Mouse (Mus musculus) midbrain, embryonic 15.5 days (tissue): ENCODE measurements around the gene Timm10b. TPM values are rescaled to one million over a fixed set of nuclear protein-coding genes. Genes with fewer than 3 reads are reported as not detected.

Experiments
- ATAC-seq: fragments of 200-750 bp; cut with Nextera tagmentation; replicated peaks from 2 replicates; pipeline ENCODE4 v1.8.0; 2017; ENCODE audit warnings: moderate TSS enrichment
- H3K27ac ChIP-seq: fragments of 300-500 bp; sonication (generic); 2 replicates; pipeline ENCODE4 v1.5.1; 2015; ENCODE audit warnings: mild to moderate bottlenecking, inconsistent platforms
- H3K27me3 ChIP-seq: fragments of 300-500 bp; sonication (generic); replicated peaks from 2 replicates; pipeline ENCODE4 v1.6.1; 2015; ENCODE audit warnings: inconsistent platforms
- H3K36me3 ChIP-seq: fragments of 300-500 bp; sonication (generic); replicated peaks from 2 replicates; pipeline ENCODE4 v1.6.1; 2015; ENCODE audit warnings: inconsistent platforms
- H3K4me1 ChIP-seq: fragments of 300-500 bp; sonication (generic); 2 replicates; pipeline ENCODE4 v1.6.1; 2015; ENCODE audit warnings: inconsistent platforms
- H3K4me2 ChIP-seq: fragments of 300-500 bp; sonication (generic); 2 replicates; pipeline ENCODE4 v1.6.1; 2015; ENCODE audit warnings: inconsistent platforms, mild to moderate bottlenecking, moderate library complexity
- H3K4me3 ChIP-seq: fragments of 300-500 bp; sonication (generic); 2 replicates; pipeline ENCODE4 v1.5.1; 2015; ENCODE audit warnings: mild to moderate bottlenecking, inconsistent platforms
- H3K9ac ChIP-seq: fragments of 300-500 bp; sonication (generic); 2 replicates; pipeline ENCODE4 v1.6.1; 2015; ENCODE audit warnings: mild to moderate bottlenecking, inconsistent platforms
- H3K9me3 ChIP-seq: fragments of 300-500 bp; sonication (generic); 2 replicates; pipeline ENCODE4 v1.6.1; 2016; ENCODE audit warnings: inconsistent platforms
- WGBS: fragments of 180-500 bp; shearing (Covaris S2); methylation state at CpG from one replicate; pipeline ENCODE4 v1.1.7; 2015; ENCODE audit warnings: mixed read lengths; 5-methylcytosine and 5-hydroxymethylcytosine counted together
- polyA plus RNA-seq: library from polyadenylated mRNA; unstranded; fragments of >200 nt; fragmentation: Nextera tagmentation; extraction: Ambion mirVana; gene quantifications from 2 replicates; pipeline ENCODE4 v1.2.1, GENCODE M21; 2015

Gene Timm10b
- polyA plus RNA-seq, 1 experiment from 2014 or later: 127 TPM

DNA sequence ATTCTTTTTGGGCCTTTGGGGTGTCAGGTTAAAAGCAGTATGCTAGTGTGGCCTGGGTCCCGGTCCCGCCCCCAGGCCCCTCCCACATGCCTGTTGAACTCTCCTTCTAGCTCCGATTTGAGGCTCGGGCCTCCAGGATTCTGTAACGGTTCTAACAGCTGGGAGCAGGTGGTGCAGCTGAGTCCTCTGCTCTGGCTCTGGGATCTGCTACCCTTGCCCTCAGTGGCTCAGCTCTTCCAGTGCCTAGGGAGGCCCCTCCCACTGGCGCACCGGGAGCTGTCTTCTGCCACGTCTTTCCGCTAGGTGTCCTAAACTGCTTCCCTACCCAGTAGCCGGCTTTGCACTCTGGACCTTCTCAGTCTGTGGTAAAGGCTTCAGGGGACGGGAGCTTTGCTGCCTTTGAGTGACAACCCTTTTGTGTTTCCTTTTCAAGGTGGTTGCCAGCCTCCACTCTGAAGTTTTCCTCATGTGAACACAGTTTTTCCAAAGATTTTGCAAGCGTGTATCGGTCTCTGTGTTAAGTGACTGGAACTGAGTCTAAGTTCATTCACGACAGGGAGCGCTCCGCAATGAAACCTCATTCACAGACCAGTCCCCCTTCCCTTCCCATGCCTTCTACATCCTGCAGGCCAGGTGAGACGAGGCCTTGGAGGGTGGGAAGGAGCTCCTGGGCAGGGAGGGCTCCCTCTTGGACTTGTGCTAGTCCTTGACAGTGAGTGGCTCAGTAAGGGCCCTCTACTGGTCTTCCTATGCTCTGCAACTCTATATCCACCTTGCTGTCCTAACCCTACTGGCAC, 11.0 kb downstream of the Timm10b start, which contains the start of gene Dnhd1:
TSS of gene Dnhd1 (plus strand) at position 189 of the 797 bp plus-strand sequence.
- Histone ChIP-seq H3K9ac (peak within 1 kb of the TSS; percentile 35), H3K27ac (0 out of 2 replicates have a peak within 1 kb of the TSS, but pooled peaks have one; percentile 38), H3K36me3 (no peaks in the 10 kb centered on the region), H3K9me3 (no peaks in the 10 kb centered on the region), H3K4me1 (peaks cover 9% of the 10 kb centered on the region), H3K4me2 (peak within 1 kb of the TSS; percentile 78), H3K4me3 (peak within 1 kb of the TSS; percentile 41), H3K27me3 (no peaks in the 10 kb centered on the region)
- peak; percentile 93 for ATAC-seq
- 2% methylated on average over 17 of the region's 17 CpGs for WGBS

- Histone ChIP-seq H3K9ac (no peak overlapping the region), H3K4me3 (no peak overlapping the region), H3K4me2 (peak overlapping the region; percentile 24), H3K27ac (no peak overlapping the region), H3K36me3 (no peaks in the 10 kb centered on the region), H3K9me3 (no peaks in the 10 kb centered on the region), H3K4me1 (no peaks in the 10 kb centered on the region), H3K27me3 (no peaks in the 10 kb centered on the region)
- peak; percentile 90 for ATAC-seq
- WGBS: 8% methylated on average over 13 of the region's 13 CpGs
Measured at GRCm38 (mm10) chr7:105685541-105686197, 45.8 kb downstream of the Timm10b start.

DNA sequence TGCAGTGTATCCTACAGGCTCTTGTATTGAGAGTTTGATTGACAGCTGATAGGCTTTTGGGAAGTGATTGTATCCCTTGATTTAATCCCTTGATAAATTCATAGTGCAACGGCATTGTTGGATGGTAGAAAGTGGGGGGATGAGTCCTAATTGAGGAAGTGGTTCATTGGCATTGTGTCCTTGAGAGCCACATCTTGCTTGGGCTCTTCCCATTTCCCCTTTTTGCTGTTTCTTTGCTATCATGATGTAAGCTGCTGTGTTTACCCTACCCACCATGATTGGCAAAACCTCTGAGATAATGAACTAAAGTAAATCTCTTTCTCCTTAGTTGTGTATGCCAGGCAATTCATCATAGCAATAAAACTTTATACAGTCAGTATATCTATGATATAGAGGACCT, 51.0 kb downstream of the Timm10b start:
- Histone ChIP-seq H3K9me3 (no peaks in the 10 kb centered on the region), H3K4me3 (no peak overlapping the region), H3K27me3 (no peaks in the 10 kb centered on the region), H3K4me1 (no peaks in the 10 kb centered on the region), H3K9ac (no peak overlapping the region), H3K4me2 (no peak overlapping the region), H3K36me3 (no peaks in the 10 kb centered on the region), H3K27ac (no peak overlapping the region)
- ATAC-seq: no peak
- WGBS: 68% methylated on average over 1 of the region's 1 CpGs

Other genes with a start within 250 kb of the Timm10b start
- 51.8 and 52.7 TPM in 2 replicates for gene Fam160a2, start 240.0 kb upstream of the Timm10b start, polyA plus RNA-seq
- 0.09 and 0.10 TPM in 2 replicates for gene Cnga4, start 235.5 kb upstream of the Timm10b start, polyA plus RNA-seq
- gene Cckbr, start 214.3 kb upstream of the Timm10b start, polyA plus RNA-seq: 4.5 and 5.9 TPM in 2 replicates
- gene Cavin3, start 157.8 kb upstream of the Timm10b start, polyA plus RNA-seq: 27.1 and 33.1 TPM in 2 replicates
- 93.0 and 94.6 TPM in 2 replicates for gene Smpd1, start 85.7 kb upstream of the Timm10b start, polyA plus RNA-seq
- 319 and 325 TPM in 2 replicates for gene Apbb1, start 58.4 kb upstream of the Timm10b start, polyA plus RNA-seq
- gene Hpx, start 39.9 kb upstream of the Timm10b start, polyA plus RNA-seq: 0.18 and 0.41 TPM in 2 replicates
- 106 and 107 TPM in 2 replicates for gene Trim3, start 6.5 kb upstream of the Timm10b start, polyA plus RNA-seq
- 86.7 and 96.9 TPM in 2 replicates for gene Arfip2, start 360 bp downstream of the Timm10b start, polyA plus RNA-seq
- 12.8 and 18.7 TPM in 2 replicates for gene Gm45799, start 496 bp downstream of the Timm10b start, polyA plus RNA-seq
- 1.00 and 2.7 TPM in 2 replicates for gene Dnhd1, start 10.8 kb downstream of the Timm10b start, polyA plus RNA-seq
- gene Ilk, start 96.5 kb downstream of the Timm10b start, polyA plus RNA-seq: 192 and 207 TPM in 2 replicates
- gene Rrp8, start 97.3 kb downstream of the Timm10b start, polyA plus RNA-seq: 22.4 and 22.9 TPM in 2 replicates
- 89.7 and 99.0 TPM in 2 replicates for gene Taf10, start 104.3 kb downstream of the Timm10b start, polyA plus RNA-seq
- 38.7 and 43.4 TPM in 2 replicates for gene Tpp1, start 112.2 kb downstream of the Timm10b start, polyA plus RNA-seq
- 17.9 and 19.0 TPM in 2 replicates for gene Dchs1, start 147.6 kb downstream of the Timm10b start, polyA plus RNA-seq
- 173 and 175 TPM in 2 replicates for gene Mrpl17, start 171.0 kb downstream of the Timm10b start, polyA plus RNA-seq